Mouse (Mus musculus) layer of hippocampus, adult 2 months (tissue): ENCODE data around the gene Ethe1. TPM values are rescaled to one million over a fixed set of nuclear protein-coding genes. Genes with fewer than 3 reads are reported as not detected.

Experiments used
- DNase-seq, 2 experiments: peaks; one replicate each; pipeline ENCODE4 v3.0.0; 2022; ENCODE audit warnings: low spot score in 2 of 2
- H3K27ac ChIP-seq: fragments of 200-600 bp; 2 replicates; pipeline ENCODE4 v1.8.1; 2022
- H3K4me3 ChIP-seq: fragments of 200-600 bp; 2 replicates; pipeline ENCODE4 v1.8.1; 2022; ENCODE audit warnings: mild to moderate bottlenecking
- CTCF ChIP-seq: fragments of 200-600 bp; conservative IDR thresholded peaks from 2 replicates; pipeline ENCODE4 v1.8.1; 2022; ENCODE audit warnings: antibody characterized with exemption, mild to moderate bottlenecking, moderate library complexity
- total RNA-seq, 2 experiments: library from RNA; stranded (reverse); gene quantifications; 2 replicates each; pipeline ENCODE4 v1.2.3; 2021

Ethe1 gene
- total RNA-seq, 2 experiments from 2014 or later, result 10.1 to 11.0 TPM

GRCm38 (mm10) chr7:24630116-24630880 is 43.0 kb downstream of the Ethe1 start:
- DNase-seq, result no peak
- no peak overlapping the region for H3K27ac ChIP-seq
- TF ChIP-seq CTCF, result no peak
- no peak overlapping the region for H3K4me3 ChIP-seq

DNA sequence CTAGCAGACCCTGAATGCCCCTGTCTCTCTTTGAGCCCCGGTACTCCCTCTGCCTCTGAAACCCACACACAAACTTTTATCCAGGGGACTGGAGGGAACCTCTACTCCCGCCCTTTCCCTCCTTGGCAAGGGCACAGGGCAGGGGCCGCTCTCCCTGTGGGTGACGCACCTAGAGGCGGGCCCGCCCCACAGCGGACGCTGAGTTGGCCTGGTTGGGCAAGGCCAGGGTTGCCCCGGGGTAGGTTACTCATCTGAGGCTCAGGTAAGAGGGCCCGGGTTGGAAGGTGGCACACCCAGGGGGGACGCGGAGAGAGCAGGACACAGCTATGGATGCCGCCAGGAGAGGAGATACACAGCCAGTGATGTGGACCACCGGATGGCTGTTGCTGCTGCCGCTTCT is 48.9 kb downstream of the Ethe1 start, which contains the start of gene Lypd3:
Gene Lypd3, plus strand, starts transcription at position 287 of the 400 bp plus-strand sequence.
- no peak within 1 kb of the TSS for H3K27ac ChIP-seq
- no peak within 1 kb of the TSS for H3K4me3 ChIP-seq
- no peak for DNase-seq
- TF ChIP-seq CTCF, result no peak

DNA sequence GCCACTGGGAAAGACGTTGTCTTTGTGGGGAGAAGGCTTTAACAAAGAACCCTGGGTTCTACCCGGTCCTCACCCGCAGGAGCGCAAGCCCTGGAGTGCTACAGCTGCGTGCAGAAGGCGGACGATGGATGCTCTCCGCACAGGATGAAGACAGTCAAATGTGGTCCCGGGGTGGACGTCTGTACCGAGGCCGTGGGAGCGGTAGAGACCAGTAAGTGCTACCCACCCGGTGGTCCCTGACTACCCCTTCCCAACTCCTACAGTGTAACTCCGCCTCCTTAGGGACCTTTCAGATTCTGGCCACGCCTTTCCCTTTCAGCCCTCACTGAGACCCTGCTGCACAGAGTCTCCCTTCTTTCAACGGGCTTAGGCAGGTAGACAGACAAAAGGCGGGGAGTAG is 49.7 kb downstream of the Ethe1 start:
- H3K4me3 ChIP-seq, result no peak overlapping the region

DNA sequence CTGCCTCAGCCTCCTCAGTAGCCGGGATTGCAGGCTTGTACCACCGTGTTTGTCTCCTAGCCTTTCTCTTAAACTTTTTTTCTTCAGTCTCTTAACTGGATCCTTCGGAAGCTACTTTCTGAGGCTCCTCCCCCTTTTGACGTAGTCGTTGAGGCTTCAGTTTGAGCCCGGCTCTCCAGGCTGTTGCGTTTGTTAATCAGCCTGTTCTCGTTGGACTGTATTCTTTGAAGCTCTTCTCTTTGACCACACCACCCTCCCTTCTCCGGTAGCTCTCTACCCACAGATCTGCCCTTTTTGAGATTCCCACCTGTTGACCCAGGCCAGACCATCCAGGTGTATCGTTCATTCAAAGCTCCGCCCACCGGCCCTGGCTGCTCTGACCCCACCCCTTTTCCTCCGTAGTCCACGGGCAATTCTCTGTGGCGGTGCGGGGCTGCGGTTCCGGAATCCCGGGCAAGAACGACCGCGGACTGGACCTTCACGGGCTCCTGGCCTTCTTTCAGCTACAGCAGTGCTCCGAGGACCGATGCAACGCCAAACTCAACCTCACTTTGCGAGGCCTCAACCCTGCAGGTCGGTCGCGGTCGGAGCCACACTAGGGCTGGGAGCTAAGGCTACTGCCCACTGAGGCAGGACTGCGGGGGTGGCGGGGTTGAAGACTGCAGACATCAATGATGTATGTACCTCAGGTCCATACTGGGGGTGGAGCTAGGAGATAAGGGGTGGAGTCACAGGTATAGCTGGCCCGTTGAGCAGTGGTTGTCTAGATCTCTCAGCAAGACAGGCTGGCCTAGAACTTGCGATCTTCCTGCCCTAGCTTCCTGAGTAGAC is 50.9 kb downstream of the Ethe1 start:
- Histone ChIP-seq H3K27ac (no peak overlapping the region), H3K4me3 (peak overlapping the region; percentile 44)
- DNase-seq, result no peak
- TF ChIP-seq CTCF, result no peak

More for the DNA sequence above, 49.7 kb downstream of the Ethe1 start:
- no peak for TF ChIP-seq CTCF
- no peak for DNase-seq
- no peak overlapping the region for H3K27ac ChIP-seq

DNA sequence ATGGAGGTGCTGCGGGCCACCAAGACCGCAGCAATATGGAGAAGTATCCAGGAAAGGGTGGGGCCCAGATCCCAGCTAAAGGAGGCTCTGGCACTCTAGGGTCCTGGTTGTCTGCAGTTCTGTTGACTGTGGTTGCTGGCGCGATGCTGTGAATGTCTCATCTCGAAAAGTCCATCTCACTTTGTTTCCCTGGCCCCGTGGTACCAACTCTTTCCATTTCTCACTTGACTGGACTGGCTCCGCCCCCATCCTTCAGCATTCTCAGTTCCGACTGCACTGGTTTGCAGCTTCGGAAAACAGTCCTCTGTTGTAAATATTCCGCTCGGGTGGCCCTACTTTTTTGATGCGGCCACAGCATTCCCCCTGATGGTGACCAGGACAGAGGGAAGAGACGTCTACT is 53.1 kb downstream of the Ethe1 start:
- Histone ChIP-seq H3K4me3 (no peak overlapping the region), H3K27ac (no peak overlapping the region)
- no peak for DNase-seq
- no peak for TF ChIP-seq CTCF

DNA sequence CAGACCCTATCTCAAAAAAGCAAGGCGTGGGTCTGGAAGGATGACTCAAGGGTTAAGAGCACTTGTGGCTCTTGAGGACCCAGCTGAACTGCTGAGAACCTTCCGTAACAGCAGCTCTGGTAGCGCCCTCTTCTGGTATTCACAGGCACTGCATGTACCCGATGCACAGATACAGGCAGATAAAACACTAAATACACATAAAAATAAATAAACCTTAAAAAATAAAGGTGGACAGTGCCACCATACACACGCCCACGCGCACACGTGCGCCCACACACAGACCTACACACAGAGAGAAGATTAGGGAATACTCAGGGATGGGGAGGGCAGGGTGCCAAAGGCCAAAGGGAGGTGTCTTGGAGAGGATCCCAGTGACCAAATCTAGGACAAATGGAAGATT is 55.1 kb downstream of the Ethe1 start:
- peak in 1 of 2 experiments; percentile 35 for DNase-seq
- TF ChIP-seq CTCF, result peak; percentile 84

DNA sequence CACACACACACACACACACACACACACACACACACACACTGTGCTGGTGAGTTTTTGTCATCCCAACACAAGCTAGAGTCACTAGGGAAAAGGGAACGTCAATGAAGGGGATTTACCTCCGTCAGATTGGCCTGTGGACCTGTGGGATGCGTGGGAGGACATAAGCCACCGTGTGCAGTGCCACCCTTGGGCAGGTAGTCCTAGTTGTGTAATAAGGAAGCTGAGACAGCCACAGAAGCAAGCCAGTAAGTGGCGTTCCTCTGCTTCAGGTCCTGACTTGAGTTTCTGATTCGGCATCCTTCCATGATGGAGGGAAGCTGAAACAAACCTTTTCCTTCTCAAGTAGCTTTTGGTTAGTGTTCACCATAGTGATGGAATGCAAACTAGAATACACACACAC is 57.1 kb downstream of the Ethe1 start:
- no peak for TF ChIP-seq CTCF
- no peak overlapping the region for H3K27ac ChIP-seq
- H3K4me3 ChIP-seq, result no peak overlapping the region
- no peak for DNase-seq

More for the DNA sequence above, 55.1 kb downstream of the Ethe1 start:
- no peak overlapping the region for H3K27ac ChIP-seq
- no peak overlapping the region for H3K4me3 ChIP-seq

DNA sequence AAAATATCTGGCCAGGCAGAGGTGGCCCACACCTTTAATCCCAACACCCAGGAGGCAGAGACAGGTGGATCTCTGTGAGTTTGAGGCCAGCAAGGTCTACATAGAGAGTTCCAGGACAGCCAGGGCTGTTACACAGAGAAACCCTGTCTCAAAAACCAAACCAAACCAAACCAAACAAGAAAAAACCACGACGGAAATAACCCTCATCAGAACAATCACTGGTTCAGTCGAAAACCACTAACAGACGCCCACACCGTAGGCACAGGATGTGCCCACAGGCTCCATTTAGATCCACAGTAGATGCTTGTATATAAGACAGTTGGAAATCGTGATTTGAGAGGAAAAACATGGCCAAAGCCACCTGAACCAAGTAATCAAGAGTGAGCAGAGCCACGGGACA is 57.7 kb downstream of the Ethe1 start:
- TF ChIP-seq CTCF, result no peak
- H3K4me3 ChIP-seq, result no peak overlapping the region
- H3K27ac ChIP-seq, result no peak overlapping the region
- DNase-seq, result no peak

DNA sequence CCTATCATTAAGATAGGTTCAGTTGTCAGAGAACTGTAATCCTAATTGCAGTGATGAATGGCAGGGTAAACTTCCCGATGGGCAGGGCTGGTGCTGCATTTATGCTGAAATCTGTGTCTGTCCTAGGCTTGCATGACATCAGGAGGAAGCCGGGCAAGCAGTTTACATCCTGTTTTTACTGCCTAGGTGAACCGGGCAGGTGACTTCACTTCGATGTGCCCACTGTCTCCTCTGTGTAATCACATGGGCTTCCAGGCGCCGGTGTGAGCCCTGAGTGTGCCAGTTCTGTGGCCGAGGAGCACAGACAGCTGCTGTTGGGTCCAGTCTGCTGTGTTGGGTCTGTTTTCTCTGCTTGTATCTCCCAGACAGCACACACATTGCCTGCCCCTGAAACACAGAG is 59.1 kb downstream of the Ethe1 start:
- TF ChIP-seq CTCF, result no peak
- DNase-seq, result no peak
- no peak overlapping the region for H3K4me3 ChIP-seq
- no peak overlapping the region for H3K27ac ChIP-seq

DNA sequence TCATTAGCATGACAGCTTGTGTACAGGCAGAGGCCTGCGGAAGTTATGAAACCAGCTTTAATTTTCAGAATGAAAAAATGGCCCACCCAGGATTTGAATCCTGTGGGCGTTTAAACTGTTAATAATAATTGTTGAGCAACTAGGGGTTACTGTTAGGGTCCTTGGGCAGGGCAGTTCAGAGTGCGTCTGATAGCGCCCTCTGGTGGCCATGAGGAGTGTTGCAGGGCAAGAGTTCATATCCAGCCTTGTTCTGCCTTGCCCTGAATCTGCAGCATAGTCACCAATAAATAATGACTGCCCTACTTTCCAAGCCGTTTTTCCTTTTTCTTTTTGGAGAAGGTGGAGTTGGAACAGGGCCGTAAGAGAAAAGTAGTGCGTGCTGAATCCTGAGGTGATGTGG is 66.3 kb downstream of the Ethe1 start:
- DNase-seq, result peak in 1 of 2 experiments; percentile 62
- TF ChIP-seq CTCF, result peak; percentile 99
- H3K27ac ChIP-seq, result no peak overlapping the region
- H3K4me3 ChIP-seq, result no peak overlapping the region

Other genes starting within 250 kb of the Ethe1 start
- not detected for gene Lypd5, start 238.3 kb upstream of the Ethe1 start, total RNA-seq
- gene Kcnn4, start 217.3 kb upstream of the Ethe1 start, total RNA-seq, result under 1 TPM; 0.64 to 0.67 TPM
- 10 to 100 TPM; 34.6 to 43.6 TPM for gene Smg9, start 187.9 kb upstream of the Ethe1 start, total RNA-seq
- not detected for gene Irgc1, start 135.2 kb upstream of the Ethe1 start, total RNA-seq
- under 1 TPM; 0.23 to 0.32 TPM for gene Plaur, start 125.1 kb upstream of the Ethe1 start, total RNA-seq
- 100 to 1,000 TPM; 128 to 132 TPM for gene Cadm4, start 105.5 kb upstream of the Ethe1 start, total RNA-seq
- gene Zfp428, start 80.5 kb upstream of the Ethe1 start, total RNA-seq, result 10 to 100 TPM; 32.6 to 41.6 TPM
- gene AC161166.1, start 75.1 kb upstream of the Ethe1 start, total RNA-seq, result not detected
- 10 to 100 TPM; 61.9 to 63.0 TPM for gene Irgq, start 56.9 kb upstream of the Ethe1 start, total RNA-seq
- gene Pinlyp, start 41.4 kb upstream of the Ethe1 start, total RNA-seq, result not detected
- 10 to 100 TPM; 38.9 to 40.9 TPM for gene Xrcc1, start 41.3 kb upstream of the Ethe1 start, total RNA-seq
- 1 to 10 TPM; 5.2 to 6.7 TPM for gene Zfp575, start 98 bp downstream of the Ethe1 start, total RNA-seq
- gene Phldb3, start 23.2 kb downstream of the Ethe1 start, total RNA-seq, result under 1 TPM in 1 of 2 experiments, not detected in 1; 0.22 TPM
- under 1 TPM; 0.51 to 0.56 TPM for gene Lypd3, start 49.0 kb downstream of the Ethe1 start, total RNA-seq
- gene Tex101, start 89.1 kb downstream of the Ethe1 start, total RNA-seq, result not detected
- not detected for gene BC049730, start 121.7 kb downstream of the Ethe1 start, total RNA-seq
- not detected for gene Gm4763, start 139.4 kb downstream of the Ethe1 start, total RNA-seq
- under 1 TPM in 1 of 2 experiments, not detected in 1; 0.41 TPM for gene Cd177, start 172.8 kb downstream of the Ethe1 start, total RNA-seq
- gene Ceacam10, start 189.7 kb downstream of the Ethe1 start, total RNA-seq, result not detected